Mouse (Mus musculus): ENCODE results near the gene Zfp112. TPM values are rescaled to one million over a fixed set of nuclear protein-coding genes. Genes with fewer than 3 reads are reported as not detected.

The Zfp112 gene
- polyA plus RNA-seq, 1 experiment from 2014 or later = 9.9 TPM

DNA sequence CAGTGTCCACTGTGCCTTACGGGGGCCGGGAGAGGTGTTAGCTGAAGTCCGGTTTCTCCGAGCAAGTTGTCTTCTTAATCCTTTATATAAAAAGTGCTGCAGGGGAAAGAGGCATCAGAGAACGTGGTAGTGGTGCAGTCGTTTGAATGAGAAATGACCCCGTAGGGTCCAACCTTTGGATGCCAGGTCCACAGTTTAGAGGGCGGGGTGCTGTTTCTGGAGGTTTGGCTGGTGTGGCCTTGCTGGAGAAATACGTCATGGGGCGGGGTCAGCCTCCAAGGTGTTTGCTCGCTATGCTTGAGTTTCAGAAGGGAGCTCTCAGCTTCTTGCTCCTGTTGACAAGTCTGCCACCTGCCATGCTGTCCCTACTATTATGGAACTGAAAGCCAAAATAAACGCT is 887 bp downstream of the Zfp112 start:
- peaks cover 4% of the 10 kb centered on the region for H3K4me1 ChIP-seq
- H3K4me2 ChIP-seq (replicated peaks) = peak overlapping the region; percentile 69
- H3K9ac ChIP-seq = peak overlapping the region; percentile 63
- 13% methylated on average over 12 of the region's 12 CpGs for WGBS
- peak overlapping the region; percentile 86 for H3K27ac ChIP-seq (replicated peaks)
- H3K27me3 ChIP-seq = no peaks in the 10 kb centered on the region
- ATAC-seq (ENCODE audit: insufficient number of reproducible peaks, low FRiP score, low TSS enrichment, low read depth) = 0 out of 2 replicates have a peak, but pooled peaks have one; percentile 13
- H3K9me3 ChIP-seq (replicated peaks) = peaks cover 10% of the 10 kb centered on the region
- H3K36me3 ChIP-seq = peaks cover 19% of the 10 kb centered on the region
- H3K4me3 ChIP-seq (replicated peaks) = peak overlapping the region; percentile 60

DNA sequence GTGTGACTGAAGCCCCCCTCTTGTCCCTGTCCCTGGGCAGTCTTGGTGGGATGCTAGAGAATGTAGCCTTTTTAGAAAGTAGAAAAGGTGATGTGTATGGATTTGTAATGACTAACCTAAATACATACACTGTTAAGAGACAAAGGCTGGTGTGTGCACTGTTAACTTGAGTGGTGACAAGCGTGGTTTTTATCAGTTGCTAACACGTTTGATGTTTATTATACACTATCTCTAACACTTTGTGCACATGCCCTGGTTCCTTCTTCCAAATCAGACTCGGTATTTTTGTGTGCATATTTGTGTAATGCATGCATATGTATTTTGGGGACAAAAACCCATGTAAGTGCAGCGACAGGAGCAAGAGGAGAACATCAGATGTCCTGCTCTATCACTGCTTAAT is 4.5 kb downstream of the Zfp112 start:
- no peak overlapping the region for H3K27ac ChIP-seq (replicated peaks)
- peaks cover 8% of the 10 kb centered on the region; the same call in 1 of the 2 replicates for H3K36me3 ChIP-seq
- no peaks in the 10 kb centered on the region for H3K27me3 ChIP-seq
- no peak overlapping the region for H3K4me3 ChIP-seq (replicated peaks)
- peaks cover 4% of the 10 kb centered on the region for H3K4me1 ChIP-seq
- H3K9ac ChIP-seq = no peak overlapping the region
- ATAC-seq (ENCODE audit: insufficient number of reproducible peaks, low FRiP score, low TSS enrichment, low read depth) = no peak
- H3K9me3 ChIP-seq (replicated peaks) = no peaks in the 10 kb centered on the region
- 76% methylated on average over 4 of the region's 4 CpGs for WGBS
- no peak overlapping the region for H3K4me2 ChIP-seq (replicated peaks)

DNA sequence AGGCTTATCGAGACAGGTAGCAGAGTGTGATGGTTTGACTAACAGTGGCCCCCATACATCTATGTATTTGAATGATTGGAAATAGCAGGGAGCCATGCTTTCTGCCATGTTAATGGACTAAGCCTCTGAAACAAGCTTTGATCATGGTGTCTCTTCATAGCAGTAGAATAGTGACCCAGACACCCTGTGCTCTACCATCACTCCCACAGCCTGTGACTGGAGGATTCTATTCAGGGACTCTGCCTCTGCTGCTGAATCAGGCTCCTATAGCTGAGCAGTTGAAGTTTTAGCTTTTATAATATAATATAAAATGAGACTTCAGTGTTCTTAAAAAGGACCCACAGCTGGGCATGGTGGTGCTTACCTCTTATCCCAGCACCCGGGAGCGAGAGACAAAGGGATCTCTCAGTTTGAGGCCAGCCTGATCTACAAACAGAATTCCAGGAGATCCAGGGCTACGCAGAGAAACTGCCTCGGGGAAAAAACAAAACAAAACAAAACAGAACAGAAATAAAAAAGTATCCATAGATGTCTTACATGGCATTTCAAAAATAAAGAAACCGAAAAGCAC is 21.4 kb downstream of the Zfp112 start:
- Histone ChIP-seq H3K9me3 (replicated peaks) (no peaks in the 10 kb centered on the region), H3K27ac (replicated peaks) (peak overlapping the region; percentile 56; the same call in 1 of the 2 replicates), H3K36me3 (peaks cover 21% of the 10 kb centered on the region), H3K9ac (peak overlapping the region; percentile 71), H3K4me2 (replicated peaks) (peak overlapping the region; percentile 62), H3K4me3 (replicated peaks) (peak overlapping the region; percentile 73), H3K4me1 (peaks cover 10% of the 10 kb centered on the region), H3K27me3 (no peaks in the 10 kb centered on the region)
- 16% methylated on average over 6 of the region's 6 CpGs for WGBS
- ATAC-seq (ENCODE audit: insufficient number of reproducible peaks, low FRiP score, low TSS enrichment, low read depth) = no peak

DNA sequence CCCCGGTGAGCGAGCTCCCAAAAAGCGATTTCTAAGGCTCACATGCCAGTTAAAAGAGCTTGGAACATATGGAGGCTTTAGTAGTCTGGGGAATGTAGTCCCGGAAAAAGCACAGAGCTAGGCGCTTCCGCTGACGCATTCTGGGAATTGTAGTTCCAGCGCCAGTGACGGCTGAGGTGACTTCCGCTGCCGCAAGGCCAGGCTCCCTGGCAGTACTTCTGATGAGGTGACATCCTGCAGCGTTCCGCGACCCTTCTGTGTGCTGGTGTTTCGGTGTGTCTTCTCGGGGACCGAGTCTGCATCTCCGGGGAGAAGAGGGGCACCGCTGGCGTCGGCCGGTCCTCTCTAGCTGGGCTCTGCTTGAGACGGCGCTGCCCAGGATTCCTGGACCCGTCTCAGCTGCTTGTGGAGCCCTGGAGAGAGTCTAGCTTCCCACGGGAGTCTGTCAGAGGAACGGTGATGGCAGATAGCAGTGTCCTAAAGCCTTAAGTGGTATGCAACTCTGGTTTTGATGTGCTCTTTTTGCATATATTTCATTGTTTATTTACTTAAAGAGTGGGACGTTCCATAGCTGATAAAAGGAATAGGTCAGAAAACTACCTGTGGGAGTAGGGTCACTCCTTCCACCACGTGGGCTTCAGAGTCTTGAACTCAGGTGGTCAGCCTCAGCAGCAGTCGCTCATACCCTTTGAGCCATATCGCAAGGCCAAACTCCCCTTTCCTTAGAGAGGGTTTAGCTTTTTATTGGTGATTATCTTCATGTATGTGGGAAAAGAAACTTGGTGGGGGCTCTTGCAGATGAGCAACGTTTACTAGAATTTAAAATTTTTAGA is 22.1 kb downstream of the Zfp112 start, which contains the start of gene Zfp235:
TSS of gene Zfp235 (plus strand) at position 174 of the 833 bp plus-strand sequence.
- no peaks in the 10 kb centered on the region for H3K9me3 ChIP-seq (replicated peaks)
- peaks cover 28% of the 10 kb centered on the region for H3K36me3 ChIP-seq
- H3K27me3 ChIP-seq = no peaks in the 10 kb centered on the region
- peaks cover 10% of the 10 kb centered on the region for H3K4me1 ChIP-seq
- peak; percentile 91 for ATAC-seq (ENCODE audit: insufficient number of reproducible peaks, low FRiP score, low TSS enrichment, low read depth)
- WGBS = 4% methylated on average over 32 of the region's 32 CpGs
- peak within 1 kb of the TSS; percentile 56; the same call in 1 of the 2 replicates for H3K27ac ChIP-seq (replicated peaks)
- peak within 1 kb of the TSS; percentile 62 for H3K4me2 ChIP-seq (replicated peaks)
- H3K9ac ChIP-seq = peak within 1 kb of the TSS; percentile 71
- H3K4me3 ChIP-seq (replicated peaks) = peak within 1 kb of the TSS; percentile 73

DNA sequence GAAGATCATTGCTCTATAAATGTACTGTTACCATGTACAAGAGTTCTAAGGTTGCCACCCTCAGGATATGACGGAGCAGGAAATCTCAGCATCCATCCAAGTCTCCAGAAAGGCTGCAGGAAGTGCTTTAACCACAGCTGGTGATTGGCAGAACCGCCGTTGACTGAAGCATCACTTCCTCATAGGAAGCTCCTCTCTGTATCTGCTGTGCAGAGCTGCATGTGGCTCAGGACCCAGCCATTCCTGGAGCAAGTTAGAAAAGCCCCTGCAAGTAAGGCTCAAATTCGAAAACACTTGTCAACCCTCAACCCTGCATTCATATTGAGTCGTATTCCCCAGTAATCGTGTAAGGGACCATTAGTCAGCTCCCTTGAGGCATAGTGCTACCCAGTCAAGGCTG is 30.5 kb downstream of the Zfp112 start:
- H3K36me3 ChIP-seq = peaks cover 53% of the 10 kb centered on the region
- 92% methylated on average over 6 of the region's 6 CpGs for WGBS

DNA sequence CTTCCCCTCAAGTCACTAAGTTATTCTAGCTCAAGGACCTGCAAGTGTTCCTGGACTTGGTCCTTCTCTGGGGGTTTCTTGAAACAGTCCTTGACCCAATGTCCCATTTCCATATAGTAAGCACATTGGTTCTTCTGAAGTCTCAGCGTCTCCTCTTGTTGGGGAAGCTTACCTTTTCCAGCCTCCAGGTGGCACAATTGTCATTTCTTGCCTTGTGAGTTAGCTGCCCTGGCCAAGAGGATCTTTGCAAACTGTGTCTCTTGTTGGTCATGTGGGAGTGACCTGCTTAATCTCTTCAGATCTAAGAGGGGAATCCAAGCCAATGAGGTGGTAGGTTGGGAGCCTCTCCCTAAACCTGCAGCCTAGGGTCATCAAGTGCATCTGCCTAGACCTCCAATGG is 41.2 kb downstream of the Zfp112 start:
- WGBS = 14% methylated on average over 1 of the region's 1 CpGs
- Histone ChIP-seq H3K36me3 (no peaks in the 10 kb centered on the region), H3K9me3 (replicated peaks) (no peaks in the 10 kb centered on the region), H3K4me3 (replicated peaks) (no peak overlapping the region), H3K4me2 (replicated peaks) (no peak overlapping the region), H3K9ac (no peak overlapping the region), H3K27me3 (no peaks in the 10 kb centered on the region), H3K27ac (replicated peaks) (no peak overlapping the region), H3K4me1 (no peaks in the 10 kb centered on the region)
- no peak for ATAC-seq (ENCODE audit: insufficient number of reproducible peaks, low FRiP score, low TSS enrichment, low read depth)

More for the DNA sequence above, 30.5 kb downstream of the Zfp112 start:
- no peak overlapping the region for H3K4me2 ChIP-seq (replicated peaks)
- no peak overlapping the region for H3K27ac ChIP-seq (replicated peaks)
- no peaks in the 10 kb centered on the region for H3K4me1 ChIP-seq
- no peaks in the 10 kb centered on the region for H3K27me3 ChIP-seq
- H3K9me3 ChIP-seq (replicated peaks) = peaks cover 5% of the 10 kb centered on the region; the same call in 1 of the 2 replicates
- no peak for ATAC-seq (ENCODE audit: insufficient number of reproducible peaks, low FRiP score, low TSS enrichment, low read depth)
- H3K9ac ChIP-seq = no peak overlapping the region
- H3K4me3 ChIP-seq (replicated peaks) = no peak overlapping the region

DNA sequence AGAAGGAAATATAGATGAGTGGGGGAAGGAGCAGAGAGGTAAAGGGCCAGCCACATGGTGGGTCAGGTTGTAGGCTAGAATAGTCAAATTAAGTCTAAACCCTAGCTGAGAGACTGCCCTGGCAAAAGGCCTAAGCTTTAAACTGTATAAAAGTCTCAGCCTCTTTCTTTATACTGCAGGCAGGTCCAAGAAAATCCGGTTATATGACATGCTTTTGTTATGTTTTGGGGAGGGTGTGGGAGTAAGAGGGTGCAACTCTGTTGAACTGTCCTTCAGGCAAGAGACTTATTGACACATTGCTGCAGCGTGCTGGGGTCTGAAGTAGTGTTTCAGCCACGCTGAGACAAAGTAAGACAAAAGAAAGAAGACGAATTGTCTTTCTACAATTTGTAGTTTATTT is 60.1 kb downstream of the Zfp112 start:
- H3K4me1 ChIP-seq = 0 out of 2 replicates have a peak, but pooled peaks cover 3% of the 10 kb centered on the region
- no peaks in the 10 kb centered on the region for H3K27me3 ChIP-seq
- H3K36me3 ChIP-seq = no peaks in the 10 kb centered on the region
- no peak overlapping the region for H3K9ac ChIP-seq
- no peak overlapping the region for H3K27ac ChIP-seq (replicated peaks)
- ATAC-seq (ENCODE audit: insufficient number of reproducible peaks, low FRiP score, low TSS enrichment, low read depth) = no peak
- H3K4me2 ChIP-seq (replicated peaks) = no peak overlapping the region
- 56% methylated on average over 4 of the region's 4 CpGs for WGBS
- H3K4me3 ChIP-seq (replicated peaks) = no peak overlapping the region
- H3K9me3 ChIP-seq (replicated peaks) = no peaks in the 10 kb centered on the region

DNA sequence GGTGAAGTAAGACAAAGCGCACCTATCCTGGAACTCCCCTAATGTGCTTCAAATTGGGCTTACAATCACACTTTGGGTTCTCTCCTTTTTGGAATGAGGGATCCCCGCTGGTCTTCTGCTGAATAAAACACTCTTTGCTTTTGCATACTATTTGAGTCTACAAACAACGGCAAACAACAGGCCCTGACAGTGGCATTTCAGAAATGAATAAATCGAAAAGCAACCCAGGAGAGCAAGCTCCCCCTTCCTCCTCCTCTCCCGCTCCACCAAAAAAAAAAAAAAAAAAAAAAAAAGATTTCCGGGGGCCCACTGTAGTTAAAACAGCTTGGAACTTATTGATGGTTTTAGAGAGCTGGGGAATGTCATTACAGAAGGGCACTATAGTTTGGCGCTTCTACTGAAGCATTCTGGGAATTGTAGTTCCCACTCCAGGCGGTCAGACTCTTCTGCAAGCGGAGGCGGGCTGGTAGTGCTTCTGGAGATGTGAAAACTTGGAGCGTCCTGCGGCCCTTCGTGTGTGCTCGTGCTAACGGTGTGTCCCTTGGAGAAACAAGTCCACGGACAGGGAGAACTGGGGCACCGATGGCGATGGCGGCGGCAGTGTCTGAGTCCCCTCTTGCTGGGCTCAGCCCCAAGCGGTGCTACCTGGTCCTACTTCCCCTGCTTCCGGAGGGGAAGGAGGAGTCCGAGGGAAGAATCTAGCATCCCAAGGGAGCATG is 62.7 kb downstream of the Zfp112 start, which contains the start of gene Zfp114:
TSS of gene Zfp114 (plus strand) at position 443 of the 719 bp plus-strand sequence.
- Histone ChIP-seq H3K27me3 (no peaks in the 10 kb centered on the region), H3K36me3 (no peaks in the 10 kb centered on the region), H3K4me1 (0 out of 2 replicates have a peak, but pooled peaks cover 3% of the 10 kb centered on the region), H3K4me2 (replicated peaks) (peak within 1 kb of the TSS; percentile 45), H3K27ac (replicated peaks) (peak within 1 kb of the TSS; percentile 76; the same call in 1 of the 2 replicates), H3K9ac (peak within 1 kb of the TSS; percentile 49; the same call in 1 of the 2 replicates), H3K9me3 (replicated peaks) (no peaks in the 10 kb centered on the region), H3K4me3 (replicated peaks) (peak within 1 kb of the TSS; percentile 64)
- ATAC-seq (ENCODE audit: insufficient number of reproducible peaks, low FRiP score, low TSS enrichment, low read depth) = peak; percentile 88
- 11% methylated on average over 23 of the region's 23 CpGs for WGBS

DNA sequence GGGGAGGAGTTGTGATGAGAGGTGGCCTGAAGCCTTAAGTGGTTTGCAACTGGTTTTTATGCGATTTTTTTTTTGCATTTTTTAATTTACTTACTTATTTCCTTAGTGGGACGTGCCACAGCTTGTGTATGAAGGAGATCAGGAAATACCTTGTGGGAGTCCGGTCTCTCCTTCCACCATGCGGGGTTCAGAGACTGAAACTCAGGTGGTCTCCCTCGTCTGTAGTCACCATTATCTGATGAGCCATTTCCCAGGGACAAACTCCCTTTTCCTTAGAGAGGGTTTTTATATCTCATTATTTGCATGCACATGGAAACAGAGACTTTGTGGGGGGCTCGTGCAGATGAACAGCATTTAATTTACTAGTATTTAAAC is 63.2 kb downstream of the Zfp112 start:
- Histone ChIP-seq H3K4me1 (0 out of 2 replicates have a peak, but pooled peaks cover 3% of the 10 kb centered on the region), H3K4me3 (replicated peaks) (peak overlapping the region; percentile 64), H3K9me3 (replicated peaks) (no peaks in the 10 kb centered on the region), H3K27ac (replicated peaks) (no peak overlapping the region), H3K27me3 (no peaks in the 10 kb centered on the region), H3K9ac (no peak overlapping the region), H3K4me2 (replicated peaks) (peak overlapping the region; percentile 45), H3K36me3 (no peaks in the 10 kb centered on the region)
- no peak for ATAC-seq (ENCODE audit: insufficient number of reproducible peaks, low FRiP score, low TSS enrichment, low read depth)
- 48% methylated on average over 6 of the region's 6 CpGs for WGBS

All from embryonic facial prominence, embryonic 15.5 days (tissue).